Mouse (Mus musculus) erythroblast, embryonic 14.5 days (primary cell): ENCODE measurements around the gene Abtb2.

Experiments used
- GATA1 ChIP-seq: IDR thresholded peaks from 2 replicates; pipeline ENCODE4 v1.6.1; 2012; ENCODE audit warnings: low read length, inconsistent platforms, mixed read lengths
- TAL1 ChIP-seq: IDR thresholded peaks from 3 replicates; pipeline ENCODE4 v1.6.1; 2012; ENCODE audit warnings: low read length, inconsistent platforms, mixed read lengths

GRCm38 (mm10) chr2:103629956-103630355, 63.8 kb downstream of the Abtb2 start:
- no peak for TF ChIP-seq TAL1
- no peak for TF ChIP-seq GATA1
